Mouse (Mus musculus): Measurements from ENCODE around the gene Vmn1r198.
"Not testable (repeated sequence)": the region's sequence is repeated elsewhere in the genome, so short reads cannot be mapped to it uniquely, and the experiment has no call there.

DNA sequence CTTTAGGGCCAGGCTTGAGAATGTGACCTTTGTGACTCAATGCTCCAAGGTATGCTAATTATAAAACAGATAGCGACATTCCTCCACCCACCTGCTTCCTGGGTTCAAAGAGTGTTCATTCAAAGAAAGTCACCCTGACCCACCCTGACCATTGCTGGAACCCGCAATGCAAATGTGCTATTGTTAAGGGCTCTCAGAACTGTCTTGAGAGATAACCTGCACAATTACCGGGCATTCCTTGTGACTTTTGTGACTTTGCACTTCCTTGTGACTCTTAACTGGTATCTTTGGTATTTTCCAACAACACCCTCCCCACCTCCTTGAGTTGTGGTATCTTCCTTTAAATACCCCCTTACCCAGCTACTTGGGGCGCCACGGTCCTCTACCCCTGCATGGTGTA, 42.1 kb upstream of the Vmn1r198 start:
- TF ChIP-seq CTCF (IDR thresholded peaks at IDR 0.05; ENCODE audit: low read depth, low read length); POLR2A (IDR thresholded peaks at IDR 0.05; ENCODE audit: extremely low read depth, insufficient read depth, low read length): not testable (repeated sequence)

All from liver, adult 2 months (tissue).